In the genomic region with DNA sequence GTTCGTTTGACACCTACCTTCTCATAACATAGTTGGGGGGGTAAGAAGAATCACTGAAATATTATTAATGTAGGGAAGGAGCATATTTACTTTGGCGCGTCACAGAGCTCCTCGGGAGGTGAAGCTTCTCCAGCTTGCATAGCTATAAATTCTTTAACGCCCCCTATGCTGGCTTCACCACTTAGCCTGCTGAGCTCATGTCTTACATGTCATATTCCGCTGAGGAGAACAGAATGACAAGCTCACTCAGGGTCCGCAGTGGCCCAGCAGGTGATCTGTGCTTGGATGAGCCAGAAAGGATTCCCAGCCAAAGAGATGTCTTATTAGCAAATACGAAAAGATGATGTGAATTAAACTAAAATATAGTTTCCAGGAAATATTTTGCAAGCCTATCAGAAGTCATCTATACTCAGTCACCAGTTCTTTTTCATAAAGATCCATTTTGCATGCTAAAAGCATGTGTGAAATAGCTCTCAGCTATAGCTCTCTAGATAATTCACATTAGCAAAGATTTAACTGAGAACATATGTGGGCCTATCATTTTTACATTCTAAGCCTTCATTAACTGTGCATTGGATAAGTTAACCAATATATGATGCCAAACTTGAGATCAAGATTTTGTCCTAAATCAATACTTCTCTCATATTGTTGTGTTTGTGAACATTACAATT, we compare ENCODE assay signal across 20 mouse cellular contexts.
DNase-seq lines count a peak whose midpoint lies in the region; ATAC-seq and TF ChIP-seq lines count a peak whose summit lies in the region.
"Had no signal": no experiment of that assay in that cellular context is flagged by ENCODE, and none has a peak within 500 bp of the region (broad histone marks: within the 10 kb centered on the region; RNA-seq: fewer than 3 reads in every experiment).

No protein-coding gene starts in this region.

- 67% methylated on average over 8 of the region's 8 CpGs for WGBS in embryonic facial prominence, embryonic 14.5 days
- WGBS in embryonic facial prominence, embryonic 10.5 days, result 85% methylated on average over 8 of the region's 8 CpGs
- 56% methylated on average over 8 of the region's 8 CpGs for WGBS in hindbrain, embryonic 16.5 days
- 69% methylated on average over 8 of the region's 8 CpGs for WGBS in hindbrain, embryonic 10.5 days

- no peaks in the 10 kb centered on the region for H3K36me3 ChIP-seq in embryonic facial prominence, embryonic 14.5 days (ENCODE audit: control insufficient read depth, insufficient read depth, low read length)
- no peaks in the 10 kb centered on the region for H3K36me3 ChIP-seq in embryonic facial prominence, embryonic 10.5 days (replicated peaks)
- no peaks in the 10 kb centered on the region for H3K36me3 ChIP-seq in hindbrain, embryonic 16.5 days (ENCODE audit: control insufficient read depth, insufficient read depth, low read length)
- no peaks in the 10 kb centered on the region for H3K36me3 ChIP-seq in hindbrain, embryonic 10.5 days
- H3K36me3 ChIP-seq: limb, embryonic 12.5 days; neural tube, embryonic 12.5 days had no signal

- peak; percentile 10 for DNase-seq in adrenal gland, postnatal 25 days
- DNase-seq in adrenal gland, adult (ENCODE audit: inconsistent age in 2 of 2, low spot score in 1 of 2), result no peak
- peak; percentile 32 for DNase-seq in embryonic facial prominence, embryonic 14.5 days (ENCODE audit: low spot score)
- no peak for DNase-seq in embryonic facial prominence, embryonic 10.5 days (ENCODE audit: low spot score)
- no peak for DNase-seq in hindbrain, embryonic 10.5 days (ENCODE audit: low spot score)
- DNase-seq in brain, embryonic 14.5 days (ENCODE audit: low read depth), result peak; percentile 47
- DNase-seq: adrenal gland, postnatal 36 days; gastrocnemius, postnatal 25 days; kidney, postnatal 25 days; liver, postnatal 0 days; thymus, postnatal 14 days had no signal

- H3K9ac ChIP-seq in embryonic facial prominence, embryonic 14.5 days (ENCODE audit: low read depth, low read length), result no peak overlapping the region
- H3K9ac ChIP-seq in hindbrain, embryonic 16.5 days (ENCODE audit: low read depth, low read length), result no peak overlapping the region
- H3K9ac ChIP-seq: limb, embryonic 12.5 days; liver, postnatal 0 days; neural tube, embryonic 12.5 days had no signal

- no peak for ATAC-seq in embryonic facial prominence, embryonic 14.5 days (ENCODE audit: low read depth)
- peak; percentile 67; the same call in 1 of the 2 replicates for ATAC-seq in hindbrain, embryonic 16.5 days
- no peak for ATAC-seq in granulocyte monocyte progenitor cell, adult 5-6 weeks (replicated peaks; ENCODE audit: poor library complexity, severe bottlenecking)
- ATAC-seq: intestine, postnatal 0 days; liver, postnatal 0 days; lung, postnatal 0 days had no signal

- H3K27ac ChIP-seq in embryonic facial prominence, embryonic 14.5 days (replicated peaks; ENCODE audit: low read depth, low read length), result no peak overlapping the region
- H3K27ac ChIP-seq in embryonic facial prominence, embryonic 10.5 days (replicated peaks), result no peak overlapping the region
- H3K27ac ChIP-seq in hindbrain, embryonic 16.5 days (ENCODE audit: low read depth, low read length), result no peak overlapping the region
- H3K27ac ChIP-seq in hindbrain, embryonic 10.5 days, result no peak overlapping the region
- H3K27ac ChIP-seq: layer of hippocampus, adult 2 months; limb, embryonic 12.5 days; neural tube, embryonic 12.5 days had no signal

- no peak overlapping the region for H3K4me2 ChIP-seq in embryonic facial prominence, embryonic 14.5 days (ENCODE audit: low read depth, low read length)
- no peak overlapping the region for H3K4me2 ChIP-seq in hindbrain, embryonic 16.5 days (ENCODE audit: low read length)
- H3K4me2 ChIP-seq: limb, embryonic 12.5 days; liver, embryonic 11.5 days; midbrain, embryonic 11.5 days; neural tube, embryonic 12.5 days had no signal

- H3K27me3 ChIP-seq in embryonic facial prominence, embryonic 14.5 days (replicated peaks; ENCODE audit: control insufficient read depth, insufficient read depth, low read length), result no peaks in the 10 kb centered on the region
- no peaks in the 10 kb centered on the region for H3K27me3 ChIP-seq in embryonic facial prominence, embryonic 10.5 days (replicated peaks; ENCODE audit: low read depth, poor library complexity, severe bottlenecking)
- no peaks in the 10 kb centered on the region for H3K27me3 ChIP-seq in hindbrain, embryonic 16.5 days (replicated peaks; ENCODE audit: control insufficient read depth, insufficient read depth, low read length)
- H3K27me3 ChIP-seq in hindbrain, embryonic 10.5 days (ENCODE audit: insufficient read depth, poor library complexity, severe bottlenecking), result no peaks in the 10 kb centered on the region
- H3K27me3 ChIP-seq: limb, embryonic 12.5 days; neural tube, embryonic 12.5 days had no signal

- TF ChIP-seq POLR2A in brain, embryonic 14.5 days (IDR thresholded peaks at IDR 0.05; ENCODE audit: borderline replicate concordance, extremely low read depth, insufficient read depth, insufficient read length, poor library complexity, severe bottlenecking), result no peak

- TF ChIP-seq CTCF in brain, embryonic 14.5 days (IDR thresholded peaks at IDR 0.05; ENCODE audit: borderline replicate concordance, extremely low read depth, insufficient read depth, insufficient read length), result no peak

- H3K4me1 ChIP-seq in embryonic facial prominence, embryonic 14.5 days (ENCODE audit: control insufficient read depth, insufficient read depth, low read length), result no peaks in the 10 kb centered on the region
- no peaks in the 10 kb centered on the region for H3K4me1 ChIP-seq in embryonic facial prominence, embryonic 10.5 days
- no peaks in the 10 kb centered on the region for H3K4me1 ChIP-seq in hindbrain, embryonic 16.5 days (ENCODE audit: control insufficient read depth, insufficient read depth, low read depth, low read length)
- H3K4me1 ChIP-seq in hindbrain, embryonic 10.5 days (replicated peaks), result no peaks in the 10 kb centered on the region
- H3K4me1 ChIP-seq: limb, embryonic 12.5 days; neural tube, embryonic 12.5 days had no signal

- no peak overlapping the region for H3K4me3 ChIP-seq in embryonic facial prominence, embryonic 14.5 days (ENCODE audit: low read depth, low read length)
- no peak overlapping the region for H3K4me3 ChIP-seq in embryonic facial prominence, embryonic 10.5 days
- H3K4me3 ChIP-seq in hindbrain, embryonic 16.5 days (ENCODE audit: low read length), result no peak overlapping the region
- H3K4me3 ChIP-seq in hindbrain, embryonic 10.5 days, result no peak overlapping the region
- H3K4me3 ChIP-seq: layer of hippocampus, adult 2 months; limb, embryonic 12.5 days; neural tube, embryonic 12.5 days had no signal

- H3K9me3 ChIP-seq in embryonic facial prominence, embryonic 14.5 days (ENCODE audit: control insufficient read depth, low read length), result no peaks in the 10 kb centered on the region
- no peaks in the 10 kb centered on the region for H3K9me3 ChIP-seq in embryonic facial prominence, embryonic 10.5 days
- peaks cover 3% of the 10 kb centered on the region; the same call in 1 of the 2 replicates for H3K9me3 ChIP-seq in hindbrain, embryonic 16.5 days (ENCODE audit: control insufficient read depth, low read length)
- H3K9me3 ChIP-seq in hindbrain, embryonic 10.5 days, result no peaks in the 10 kb centered on the region
- H3K9me3 ChIP-seq: limb, embryonic 12.5 days; neural tube, embryonic 12.5 days had no signal

Comparison
In these comparisons a context has a peak if more than half of its experiments do, and no peak if none do; other contexts are left out.
1. DNase-seq: peak in adrenal gland, postnatal 25 days (single experiment), embryonic facial prominence, embryonic 14.5 days (single experiment) and brain, embryonic 14.5 days (single experiment); none in adrenal gland, adult (0 of 2), embryonic facial prominence, embryonic 10.5 days (single experiment) and hindbrain, embryonic 10.5 days (single experiment).